Mouse (Mus musculus): ENCODE results near the gene Hnf1a.
"Not testable (repeated sequence)": the region's sequence is repeated elsewhere in the genome, so short reads cannot be mapped to it uniquely, and the experiment has no call there.

GRCm38 (mm10) chr5:114941138-114941537 lies 29.8 kb downstream of the Hnf1a start:
- TF ChIP-seq CTCF (IDR thresholded peaks at IDR 0.05; ENCODE audit: control insufficient read depth, insufficient read depth, low read length); POLR2A (IDR thresholded peaks at IDR 0.05; ENCODE audit: borderline replicate concordance, control insufficient read depth, low read depth, low read length): not testable (repeated sequence)
